Mouse (Mus musculus): ENCODE results near the gene Jak1.
"Not testable (repeated sequence)": the region's sequence is repeated elsewhere in the genome, so short reads cannot be mapped to it uniquely, and the experiment has no call there.

Jak1 gene

GRCm38 (mm10) chr4:101276456-101277070 lies 11.5 kb upstream of the Jak1 start:
- DNase-seq (ENCODE audit: low spot score in 2 of 2) = no peak

DNA sequence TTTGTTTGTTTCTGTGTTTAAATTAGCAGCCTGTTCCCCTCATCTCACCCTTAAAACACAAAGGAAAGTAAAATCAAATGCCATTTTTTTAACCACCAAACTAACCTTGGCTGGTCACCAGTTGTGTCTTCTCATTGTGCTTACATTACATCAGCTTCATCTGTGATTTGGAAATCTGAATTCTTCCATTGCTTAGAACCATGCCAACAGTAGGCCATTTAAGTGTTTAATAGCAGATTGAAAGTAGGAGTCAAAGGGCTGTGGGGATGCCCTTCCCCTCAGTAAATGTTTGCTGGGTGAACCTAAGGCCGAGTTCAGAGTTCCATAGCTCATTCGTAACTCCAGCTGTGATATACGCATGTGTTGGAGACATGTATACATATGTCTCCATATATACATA lies 10.8 kb upstream of the Jak1 start:
- no peak for DNase-seq (ENCODE audit: low spot score in 2 of 2)

- DNase-seq (ENCODE audit: low spot score in 2 of 2) = no peak
These were observed 5.7 kb upstream of the Jak1 start for GRCm38 (mm10) chr4:101270734-101271133.

DNA sequence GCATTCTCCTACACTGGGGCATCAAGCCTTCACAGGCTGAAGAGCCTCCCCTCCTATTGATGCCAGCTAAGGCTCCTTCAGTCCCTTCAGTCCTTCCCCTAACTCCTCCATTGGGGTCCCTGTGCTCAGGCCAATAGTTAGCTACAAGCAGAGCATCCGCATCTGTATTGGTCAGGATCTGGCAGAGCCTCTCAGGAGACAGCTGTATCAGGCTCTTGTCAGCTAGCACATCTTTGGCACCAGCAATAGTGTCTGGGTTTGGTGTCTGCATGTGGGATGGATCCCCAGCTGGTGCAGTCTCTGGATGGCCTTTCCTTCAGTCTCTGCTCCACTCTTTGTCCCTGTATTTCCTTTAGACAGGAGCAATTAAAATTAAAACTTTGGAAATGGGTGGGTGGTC lies 3.4 kb upstream of the Jak1 start:
- DNase-seq (ENCODE audit: low spot score in 2 of 2) = not testable (repeated sequence)

DNA sequence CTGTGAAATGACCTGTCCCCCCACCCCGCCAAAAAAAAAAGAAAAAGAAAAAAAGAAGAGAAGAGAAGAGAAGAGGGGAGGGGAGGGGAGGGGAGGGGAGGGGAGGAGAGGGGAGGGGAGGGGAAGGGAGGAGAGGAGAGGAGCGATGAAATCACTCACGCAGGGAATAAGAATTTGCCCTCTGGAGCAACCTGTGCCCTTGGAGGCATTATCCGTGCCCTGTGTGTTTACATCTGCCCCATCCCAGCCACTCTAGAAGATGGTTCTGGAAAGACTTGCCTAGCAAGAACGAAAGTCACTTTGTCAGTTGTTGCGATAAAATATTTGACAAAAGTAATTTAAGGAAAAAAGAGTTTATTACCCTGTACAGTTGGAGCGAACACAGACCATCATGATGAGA lies 441 bp upstream of the Jak1 start:
- no peak for DNase-seq (ENCODE audit: low spot score in 2 of 2)

- DNase-seq (ENCODE audit: low spot score in 2 of 2) = no peak
These were observed 928 bp downstream of the Jak1 start for GRCm38 (mm10) chr4:101263968-101264740.

GRCm38 (mm10) chr4:101261596-101261995 lies 3.5 kb downstream of the Jak1 start:
- DNase-seq (ENCODE audit: low spot score in 2 of 2) = no peak

- no peak for DNase-seq (ENCODE audit: low spot score in 2 of 2)
These were observed 4.3 kb downstream of the Jak1 start for GRCm38 (mm10) chr4:101260744-101261291.

DNA sequence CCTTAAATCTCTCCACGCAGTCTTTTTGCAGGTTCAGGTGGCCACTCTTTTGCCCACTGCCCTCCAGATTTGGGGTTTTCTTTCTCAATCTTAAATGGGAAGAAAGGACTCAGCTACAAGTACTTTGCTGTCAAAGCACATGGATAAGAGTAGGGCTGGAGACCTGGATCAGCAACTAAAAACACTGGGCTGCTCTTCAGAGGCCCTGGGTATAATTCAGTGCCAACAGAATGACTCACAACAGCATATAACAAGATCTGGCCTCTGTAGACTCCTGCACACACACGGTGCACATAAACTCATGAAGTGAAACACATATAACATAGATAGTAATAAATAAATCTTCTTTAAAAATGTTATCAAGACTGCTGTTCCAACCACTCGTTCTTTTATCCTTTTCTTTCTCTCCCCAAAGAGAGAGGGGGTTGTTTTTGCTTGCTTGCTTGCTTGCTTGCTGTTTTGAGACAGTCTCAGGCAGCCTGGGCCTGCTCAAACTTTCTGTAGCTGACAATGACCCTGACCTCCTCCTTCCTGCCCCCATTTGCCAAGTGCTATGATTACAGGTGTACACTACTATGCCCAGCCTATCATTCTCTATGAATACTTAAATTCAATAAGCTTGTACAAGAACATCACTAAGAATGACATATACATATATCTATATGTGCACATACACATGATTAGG lies 8.4 kb downstream of the Jak1 start:
- DNase-seq (ENCODE audit: low spot score in 2 of 2) = no peak

- DNase-seq (ENCODE audit: low spot score in 2 of 2) = no peak
These were observed 10.3 kb downstream of the Jak1 start for GRCm38 (mm10) chr4:101254606-101255349.

GRCm38 (mm10) chr4:101254015-101254414 lies 11.1 kb downstream of the Jak1 start:
- no peak for DNase-seq (ENCODE audit: low spot score in 2 of 2)

DNA sequence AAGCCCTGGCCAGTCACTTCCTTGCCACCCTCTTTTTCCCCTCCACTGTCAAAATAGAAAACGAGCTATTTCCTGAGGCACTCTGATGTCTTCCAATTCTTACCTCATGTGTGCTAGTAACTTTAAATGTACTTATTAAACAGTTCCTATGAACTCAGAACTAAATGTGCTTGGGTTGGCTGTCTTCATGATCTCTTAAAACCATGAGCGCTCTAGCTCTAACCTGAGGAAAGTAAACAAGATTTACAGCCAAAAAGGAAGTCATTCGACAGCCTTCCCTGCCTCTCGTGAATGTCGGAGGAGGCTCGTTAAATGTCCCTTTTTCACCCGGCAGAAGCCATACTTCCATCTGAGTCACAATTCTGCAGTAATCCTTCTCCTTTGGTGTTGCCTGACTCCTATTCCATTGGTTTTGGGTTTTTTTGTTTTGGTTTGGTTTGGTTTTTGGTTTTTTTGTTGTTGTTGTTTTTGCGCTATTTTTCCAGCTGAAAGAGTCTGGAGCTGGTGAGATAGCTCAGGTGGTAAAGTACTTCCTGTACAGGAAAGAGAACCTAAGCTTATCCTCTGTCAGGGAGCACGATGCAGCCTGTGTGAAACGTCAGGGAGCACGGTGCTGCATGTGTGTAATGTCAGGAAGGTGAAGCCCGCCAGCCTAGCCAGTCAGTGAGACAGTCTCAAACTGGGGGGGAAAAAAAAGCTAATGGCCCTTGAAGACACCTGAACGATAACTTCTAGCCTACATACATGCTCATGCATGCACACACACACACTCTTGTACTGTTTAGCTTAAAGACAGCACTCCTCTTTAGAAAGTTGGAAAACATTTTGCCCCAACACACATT lies 12.1 kb downstream of the Jak1 start:
- DNase-seq (ENCODE audit: low spot score in 2 of 2) = no peak

- no peak for DNase-seq (ENCODE audit: low spot score in 2 of 2)
These were observed 13.1 kb downstream of the Jak1 start for GRCm38 (mm10) chr4:101252016-101252415.

DNA sequence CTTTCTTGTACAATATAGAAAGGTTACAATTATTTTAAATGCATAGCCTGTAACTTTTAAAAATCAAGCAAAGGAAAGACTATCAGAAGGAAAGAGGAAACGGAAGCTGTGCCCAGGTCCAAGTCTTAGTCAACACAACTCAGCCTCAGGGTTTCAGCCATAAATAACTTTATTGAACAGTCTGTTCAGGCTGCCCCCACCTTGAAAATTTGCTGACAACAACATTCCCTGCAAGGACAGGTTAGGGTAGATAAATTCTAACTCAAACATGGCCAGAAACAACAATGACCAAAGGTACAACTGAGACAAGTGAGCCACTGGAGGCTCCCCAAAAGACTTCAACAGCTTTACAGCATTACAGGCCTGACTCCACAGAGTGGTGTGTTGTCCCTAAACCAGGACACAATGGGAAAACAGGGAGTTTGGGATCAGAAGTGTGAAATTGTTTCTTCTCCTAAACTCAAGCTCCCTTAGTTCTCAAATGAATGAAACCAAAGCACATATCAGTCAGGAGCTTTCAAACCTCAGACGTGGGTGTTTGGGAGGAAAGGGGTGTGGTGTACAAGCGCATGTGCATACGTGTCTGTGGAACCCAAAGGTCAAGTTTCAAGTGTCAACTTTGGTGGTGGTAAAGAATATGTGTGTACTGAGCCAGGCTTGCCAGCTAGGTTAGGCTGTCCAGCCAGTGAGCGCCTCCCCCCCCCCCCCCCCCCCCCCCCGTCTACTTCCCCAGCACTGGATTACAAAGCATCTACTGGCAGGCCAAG lies 14.9 kb downstream of the Jak1 start:
- DNase-seq (ENCODE audit: low spot score in 2 of 2) = no peak

GRCm38 (mm10) chr4:101247355-101247754 lies 17.7 kb downstream of the Jak1 start:
- DNase-seq (ENCODE audit: low spot score in 2 of 2) = no peak

DNA sequence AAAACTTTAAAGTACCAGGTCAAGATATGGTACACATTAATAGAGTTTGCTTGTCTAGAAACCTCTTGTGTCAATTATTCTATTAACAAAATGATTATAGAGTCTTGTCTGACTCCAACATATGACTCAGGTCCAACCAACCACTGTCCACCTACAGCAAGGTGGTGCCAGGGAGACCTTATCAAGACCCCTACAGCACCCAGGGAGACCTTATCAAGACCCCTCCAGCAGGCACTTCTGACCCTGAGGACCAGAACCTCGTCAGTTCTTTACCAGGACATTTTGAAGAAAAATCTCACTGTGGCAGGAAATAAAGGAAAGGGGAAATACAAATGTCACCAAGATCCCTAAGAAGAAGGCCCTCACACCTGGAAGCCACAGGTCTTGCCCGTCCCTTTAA lies 18.5 kb downstream of the Jak1 start:
- no peak for DNase-seq (ENCODE audit: low spot score in 2 of 2)

DNA sequence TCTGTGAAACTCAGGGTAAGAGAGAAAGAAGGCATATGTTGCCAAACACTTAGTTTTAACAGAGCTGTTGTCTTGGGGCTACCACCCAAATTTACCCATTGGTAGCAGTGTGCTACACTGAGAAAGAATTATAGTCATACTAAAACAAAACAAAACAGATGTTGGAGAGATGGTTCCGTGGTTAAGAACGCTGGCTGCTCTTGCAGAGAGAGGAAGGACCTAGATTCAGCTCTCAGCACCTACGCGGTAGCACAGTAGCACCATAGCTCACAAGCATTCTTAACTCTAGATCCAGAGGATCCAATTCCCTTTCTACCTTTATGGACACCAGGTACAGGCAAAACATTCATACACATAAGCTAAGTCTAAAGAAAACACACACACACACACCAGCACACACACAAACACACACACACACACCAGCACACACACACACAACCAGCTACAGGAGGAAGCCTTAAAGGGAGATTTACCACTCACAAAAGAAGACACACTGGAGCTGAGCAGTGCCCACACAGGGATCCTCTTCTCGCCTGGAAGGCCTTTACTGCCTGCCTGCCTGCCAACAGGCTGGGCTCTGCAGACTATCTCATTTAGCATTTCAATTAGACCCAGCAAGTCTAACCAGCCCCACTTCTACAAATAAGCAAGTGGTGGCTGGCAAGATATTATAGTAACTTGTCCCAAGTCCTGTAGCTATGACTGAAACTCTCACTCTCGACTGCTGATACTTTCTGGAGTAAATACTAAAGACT lies 20.6 kb downstream of the Jak1 start:
- no peak for DNase-seq (ENCODE audit: low spot score in 2 of 2)

GRCm38 (mm10) chr4:101240875-101241173 lies 24.3 kb downstream of the Jak1 start:
- DNase-seq (ENCODE audit: low spot score in 2 of 2) = no peak

DNA sequence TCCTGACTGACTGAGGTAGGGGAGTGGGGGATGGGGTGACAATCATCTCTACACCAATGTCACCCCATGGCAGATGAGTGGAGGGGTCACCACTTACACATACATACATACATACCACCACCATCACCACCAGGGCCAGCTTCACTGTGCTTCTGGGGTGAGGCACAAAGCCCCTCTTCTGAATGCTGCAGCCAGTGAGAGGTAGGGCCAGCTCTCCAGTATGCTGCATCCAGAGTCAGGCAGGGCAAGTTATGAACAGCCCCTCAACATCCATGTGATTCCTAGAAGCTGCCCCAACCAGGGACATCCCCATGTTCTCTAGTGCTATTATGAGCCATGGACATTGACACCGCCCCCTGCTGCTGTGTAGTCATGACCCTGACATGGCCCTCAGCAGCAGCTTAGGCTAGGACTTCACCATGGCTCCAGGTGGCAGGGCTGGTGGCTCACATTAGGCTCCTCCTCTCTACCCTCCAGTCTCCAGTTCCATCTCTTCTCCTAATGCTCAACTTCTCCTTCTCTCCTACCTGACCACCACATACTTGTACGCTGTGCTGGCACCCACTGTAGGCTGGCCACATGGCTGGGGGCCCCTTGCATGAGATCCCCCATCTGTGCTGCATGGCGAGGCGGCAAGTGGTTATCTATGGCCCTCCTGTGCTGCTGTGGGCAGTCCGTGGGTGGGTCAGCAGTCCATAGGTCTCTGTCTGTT lies 24.8 kb downstream of the Jak1 start:
- no peak for DNase-seq (ENCODE audit: low spot score in 2 of 2)

All from spleen, postnatal 14 days (tissue).